Mouse (Mus musculus) embryo, embryonic 11.5 days (tissue): ENCODE measurements at regions not wholly inside any gene's neighbourhood (a gene's known extent, or its start where the extent isn't known, plus 50 kb on each side); places are given as distances from the start of the nearest gene placed in this dataset.
"Not testable (repeated sequence)": the region's sequence is repeated elsewhere in the genome, so short reads cannot be mapped to it uniquely, and the experiment has no call there.

ENCODE experiments used
- DNase-seq: peaks from one replicate; pipeline ENCODE4 v3.0.0-alpha.2; 2012; ENCODE audit warnings: low read depth, low spot score

GRCm38 (mm10) chr3:98968811-98969210 lies 75.8 kb upstream of the Hao2 start:
- no peak for DNase-seq

DNA sequence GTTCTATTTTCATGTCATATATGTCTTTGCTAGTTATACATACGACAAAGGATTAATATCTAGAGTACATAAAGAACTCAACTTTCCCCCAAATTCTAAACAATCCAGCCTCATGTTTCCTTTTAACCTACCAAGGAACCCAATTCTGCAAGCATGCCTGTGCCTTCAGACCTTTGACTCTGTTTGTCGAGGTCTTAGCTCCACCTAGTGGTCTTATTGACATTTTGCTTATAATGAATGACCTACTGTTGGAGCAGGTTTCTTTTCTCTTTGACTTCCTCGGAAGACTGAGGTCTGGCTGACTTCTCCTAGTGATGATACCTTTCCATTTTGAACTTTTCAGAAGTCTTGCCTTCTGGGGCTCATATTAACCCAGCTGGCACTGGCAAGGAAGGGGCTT lies 82.7 kb upstream of the Hao2 start:
- peak; percentile 51 for DNase-seq

DNA sequence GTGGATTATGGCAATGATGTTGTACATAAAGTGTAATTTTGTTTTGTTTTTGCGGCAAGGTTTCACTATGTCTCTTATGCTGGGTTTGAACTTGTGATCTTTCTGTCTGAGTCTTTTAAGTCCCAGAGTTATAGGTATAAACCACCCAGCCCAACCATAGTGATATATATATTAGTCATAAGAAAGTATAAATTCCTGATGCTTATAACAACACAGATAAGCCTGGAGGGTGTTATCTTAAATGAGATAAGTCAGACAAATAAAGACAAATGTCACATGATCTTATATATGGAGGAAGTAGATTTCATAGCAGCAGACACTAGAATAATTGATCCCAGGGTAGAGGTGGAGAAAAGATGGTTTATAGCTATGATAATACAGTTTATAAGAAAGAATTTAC lies 89.7 kb upstream of the Hao2 start:
- no peak for DNase-seq

GRCm38 (mm10) chr3:98987266-98987665 lies 94.2 kb upstream of the Hao2 start:
- not testable (repeated sequence) for DNase-seq

DNA sequence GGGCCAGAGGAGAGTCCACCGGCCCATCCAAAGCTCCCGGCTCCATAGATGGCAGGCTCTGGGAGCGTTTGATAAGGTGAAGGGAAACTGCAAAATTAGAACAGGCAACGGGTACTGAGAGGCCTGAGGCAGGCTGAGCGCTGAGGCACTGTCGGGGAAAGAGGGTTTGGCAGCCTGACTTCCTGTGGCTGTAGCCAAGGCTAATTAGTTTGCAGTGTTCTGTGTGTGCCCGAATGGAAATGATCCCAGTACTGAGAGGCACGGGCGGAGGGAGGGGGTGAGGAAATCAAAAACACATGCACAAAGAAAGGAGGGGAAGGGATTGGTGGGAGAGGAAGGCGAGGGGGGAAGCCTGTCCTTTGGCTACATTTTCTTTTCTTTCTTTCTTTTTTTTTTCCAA lies 97.8 kb upstream of the Hao2 start:
- peak; percentile 57 for DNase-seq

DNA sequence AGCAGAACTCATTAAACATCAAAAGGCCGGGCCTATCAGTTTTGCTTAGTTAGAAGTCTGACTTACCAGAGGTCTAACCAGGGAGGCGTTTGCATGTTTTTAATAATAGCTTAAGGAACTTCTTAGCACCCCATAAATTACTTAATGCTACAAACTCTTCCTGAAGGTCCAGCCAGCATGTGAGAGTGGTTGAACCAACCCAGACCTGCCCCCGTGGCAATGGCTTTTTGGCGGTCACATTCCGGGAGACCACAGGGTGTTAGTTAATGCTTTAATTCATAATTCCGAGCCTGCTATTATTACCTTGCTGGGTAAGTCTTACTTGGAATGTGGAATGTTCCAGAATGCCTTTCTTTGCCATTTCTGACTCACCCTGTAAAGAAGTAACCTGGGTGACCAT lies 98.2 kb upstream of the Hao2 start:
- no peak for DNase-seq

GRCm38 (mm10) chr3:98994086-98994485 lies 101.0 kb upstream of the Hao2 start:
- DNase-seq = no peak

DNA sequence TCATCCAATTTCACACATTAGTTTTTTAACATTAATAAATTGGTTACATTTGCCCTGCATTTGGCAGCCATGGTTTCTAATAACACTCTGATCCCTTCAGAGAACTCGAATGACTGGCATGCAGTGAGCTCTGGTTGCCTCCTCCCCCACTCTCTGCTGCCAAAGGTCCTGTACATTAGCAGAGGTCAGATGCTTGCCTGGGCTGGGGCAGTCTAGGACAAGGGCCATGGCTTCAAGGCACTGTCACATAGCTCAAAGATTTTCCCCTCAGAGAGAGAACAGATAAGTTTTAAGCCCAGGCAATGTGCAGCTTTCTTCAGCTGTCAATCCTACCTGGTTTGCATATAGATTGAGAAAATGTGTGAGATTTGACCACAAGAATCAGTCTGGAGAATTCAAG lies 110.2 kb upstream of the Wars2 start:
- DNase-seq = no peak

- no peak for DNase-seq
Measured at GRCm38 (mm10) chr3:99046190-99046589, 94.7 kb upstream of the Wars2 start.

DNA sequence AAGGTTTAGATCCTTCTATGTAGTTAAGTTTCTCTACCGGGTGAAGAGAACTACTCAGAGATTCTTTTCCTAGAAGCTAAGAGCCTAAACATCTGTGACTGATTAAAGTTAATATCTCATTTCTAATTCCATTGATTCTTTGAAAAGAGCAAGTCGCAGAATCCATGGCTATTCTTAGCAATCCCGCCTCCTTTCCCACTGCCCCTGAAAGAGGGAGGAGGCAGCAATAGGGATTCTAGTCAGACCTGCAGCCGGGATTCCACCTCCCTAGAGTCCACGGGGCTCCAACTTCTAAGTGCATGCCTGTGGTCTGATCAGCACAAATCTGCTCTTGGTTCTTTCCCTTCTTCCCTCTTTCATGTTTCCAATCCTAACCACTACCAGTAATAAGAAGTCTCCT lies 93.7 kb upstream of the Wars2 start:
- DNase-seq = no peak

DNA sequence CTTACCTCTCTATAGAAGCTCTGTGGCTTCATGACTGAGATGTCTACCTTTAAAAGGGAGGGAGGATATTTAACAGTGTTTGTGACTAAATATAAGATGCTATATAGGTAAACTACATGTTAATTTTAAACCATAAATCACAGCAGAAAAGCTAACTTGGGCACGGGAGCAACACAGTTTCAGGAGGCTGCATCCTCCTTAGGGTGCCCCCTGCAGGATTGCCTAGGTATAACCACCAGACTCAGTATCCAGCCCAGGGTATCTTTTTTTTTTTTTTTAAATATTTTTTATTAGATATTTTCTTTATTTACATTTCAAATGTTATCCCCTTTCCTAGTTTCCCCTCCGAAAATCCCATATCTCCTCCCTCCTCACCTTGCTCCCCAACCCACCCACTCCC lies 91.6 kb upstream of the Wars2 start:
- DNase-seq = no peak

DNA sequence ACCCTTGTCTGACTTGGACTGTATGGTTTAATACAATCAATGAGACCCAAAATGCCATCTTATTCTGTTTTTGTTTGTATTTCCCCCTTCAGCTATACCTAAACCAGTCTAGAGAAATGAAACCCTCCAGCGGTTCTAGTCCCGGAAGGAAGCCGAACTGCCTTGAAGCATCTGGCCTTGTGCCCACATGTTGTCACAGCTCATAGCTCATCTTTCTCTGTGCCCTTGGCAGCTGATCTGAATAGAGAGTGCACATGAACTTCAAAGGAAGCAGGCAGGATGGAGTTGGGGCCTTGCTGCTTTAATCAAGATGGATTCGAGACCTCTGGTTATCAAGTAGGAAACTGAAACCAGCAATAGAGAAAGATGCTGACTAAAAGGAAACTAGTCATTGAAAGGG lies 88.7 kb upstream of the Wars2 start:
- DNase-seq = no peak

DNA sequence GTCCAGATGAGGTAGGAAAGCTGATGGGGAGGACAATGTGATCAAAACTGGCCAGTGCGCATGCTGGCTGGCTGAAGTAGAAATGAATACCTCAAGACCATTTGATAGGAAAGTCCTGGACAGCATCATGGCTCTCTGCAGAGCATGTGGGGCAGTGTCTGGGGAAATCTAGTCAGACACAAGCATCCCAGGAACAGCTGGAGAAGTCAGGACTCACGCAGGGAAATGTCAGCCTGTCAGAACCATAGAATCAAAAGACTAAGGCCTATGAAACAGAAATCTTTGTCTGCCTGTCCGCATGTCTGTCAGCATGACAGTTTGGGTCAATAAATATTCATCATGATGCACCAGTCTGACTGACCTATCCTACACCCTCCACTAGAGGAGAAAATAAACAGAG lies 73.7 kb upstream of the Wars2 start:
- no peak for DNase-seq
